Mouse (Mus musculus): Measurements from ENCODE around the gene Zfp65. TPM values are rescaled to one million over a fixed set of nuclear protein-coding genes. Genes with fewer than 3 reads are reported as not detected.
"Not testable (repeated sequence)": the region's sequence is repeated elsewhere in the genome, so short reads cannot be mapped to it uniquely, and the experiment has no call there.

Zfp65 gene
- polyA plus RNA-seq, 1 experiment from 2014 or later, result 5.0 TPM

- no peaks in the 10 kb centered on the region for H3K36me3 ChIP-seq
Observed at GRCm38 (mm10) chr13:67686971-67687370, 42.0 kb downstream of the Zfp65 start, which contains the start of gene Zfp738. TSS of gene Zfp738 (minus strand) at chr13:67687071.

GRCm38 (mm10) chr13:67683841-67684240, 45.1 kb downstream of the Zfp65 start:
- not testable (repeated sequence) for H3K27me3 ChIP-seq (ENCODE audit: insufficient read depth, poor library complexity, severe bottlenecking); H3K4me1 ChIP-seq (replicated peaks); DNase-seq (ENCODE audit: low spot score); H3K9me3 ChIP-seq; H3K36me3 ChIP-seq
- 75% methylated on average over 2 of the region's 2 CpGs for WGBS
- peak overlapping the region; percentile 81; the same call in 1 of the 2 replicates for H3K27ac ChIP-seq
- H3K4me3 ChIP-seq, result peak overlapping the region; percentile 68

More at GRCm38 (mm10) chr13:67686971-67687370, 42.0 kb downstream of the Zfp65 start, which contains the start of gene Zfp738:
- 88% methylated on average over 4 of the region's 4 CpGs for WGBS
- DNase-seq (ENCODE audit: low spot score), result no peak
- H3K27ac ChIP-seq, result no peak within 1 kb of the TSS
- H3K9me3 ChIP-seq, result no peaks in the 10 kb centered on the region
- H3K4me1 ChIP-seq (replicated peaks), result peaks cover 10% of the 10 kb centered on the region
- no peak within 1 kb of the TSS for H3K4me3 ChIP-seq
- no peaks in the 10 kb centered on the region for H3K27me3 ChIP-seq (ENCODE audit: insufficient read depth, poor library complexity, severe bottlenecking)

DNA sequence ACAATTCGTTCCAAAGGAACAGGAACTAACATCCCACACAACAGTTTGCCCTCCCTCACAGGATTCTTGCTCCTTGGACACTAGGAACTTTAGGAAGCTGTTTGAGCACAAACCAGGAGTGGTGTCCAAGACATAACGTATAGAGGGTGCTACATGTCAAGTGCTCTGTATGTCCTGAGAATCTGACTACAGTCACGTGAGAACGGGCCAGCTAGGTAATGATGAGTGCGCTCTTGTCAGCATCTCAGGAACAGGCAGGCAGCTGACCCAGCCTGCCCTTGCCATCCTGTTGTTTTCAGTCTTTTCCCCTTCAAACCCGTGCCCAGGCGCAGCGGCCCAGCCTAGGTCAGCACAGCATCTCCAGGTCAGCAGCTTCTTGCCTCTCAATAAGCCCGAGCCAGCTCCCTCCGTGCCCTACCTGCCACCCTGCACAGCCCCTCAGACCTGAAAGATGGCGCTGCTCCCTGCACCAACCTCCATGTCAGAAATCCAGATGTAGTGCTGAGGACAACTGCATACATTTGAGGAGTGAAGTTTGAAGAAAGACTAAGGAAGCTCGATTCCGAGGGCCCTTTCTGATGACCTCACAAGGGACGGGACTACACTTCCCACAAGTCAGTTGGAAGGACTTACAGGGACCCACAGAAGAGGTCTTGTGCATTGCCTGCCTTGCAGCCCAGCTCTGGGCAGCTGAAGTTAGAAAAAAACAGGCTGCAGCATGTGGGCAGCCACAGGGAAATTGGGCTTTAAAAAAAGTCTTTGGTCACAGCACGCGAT, 45.8 kb downstream of the Zfp65 start:
- not testable (repeated sequence) for H3K27me3 ChIP-seq (ENCODE audit: insufficient read depth, poor library complexity, severe bottlenecking); H3K4me1 ChIP-seq (replicated peaks); H3K36me3 ChIP-seq; H3K9me3 ChIP-seq
- Histone ChIP-seq H3K27ac (peak overlapping the region; percentile 81), H3K4me3 (peak overlapping the region; percentile 68)
- 16% methylated on average over 16 of the region's 16 CpGs for WGBS
- peak; percentile 85 for DNase-seq (ENCODE audit: low spot score)

DNA sequence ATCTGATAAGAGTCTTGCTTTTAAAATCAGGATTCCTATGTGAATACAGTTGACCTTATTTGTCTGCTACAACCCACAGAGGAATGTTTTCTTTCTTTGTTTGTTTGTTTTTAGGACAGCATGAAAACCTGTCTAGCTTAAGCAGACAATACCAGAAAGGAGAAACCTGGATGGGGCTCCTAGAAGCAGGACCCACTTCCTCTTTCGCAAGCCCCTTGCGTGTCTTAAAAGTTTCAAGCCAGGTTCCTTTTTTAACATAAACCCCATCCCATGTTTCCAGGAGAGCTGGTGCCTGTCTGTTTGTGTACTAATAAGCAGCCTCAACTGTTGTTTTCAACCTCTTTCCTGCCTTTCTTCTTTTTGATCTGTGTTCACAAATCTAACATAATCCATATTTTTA, 54.1 kb downstream of the Zfp65 start:
- DNase-seq (ENCODE audit: low spot score), result no peak
- Histone ChIP-seq H3K4me3 (no peak overlapping the region), H3K9me3 (no peaks in the 10 kb centered on the region), H3K4me1 (replicated peaks) (no peaks in the 10 kb centered on the region), H3K27ac (no peak overlapping the region), H3K27me3 (ENCODE audit: insufficient read depth, poor library complexity, severe bottlenecking) (no peaks in the 10 kb centered on the region), H3K36me3 (peaks cover 17% of the 10 kb centered on the region)
- WGBS, result 93% methylated on average over 2 of the region's 2 CpGs

Other genes with a start within 250 kb of the Zfp65 start
- 1.4 and 1.5 TPM in 2 replicates for gene Zfp874b, start 244.9 kb downstream of the Zfp65 start, polyA plus RNA-seq (2016; fragmentation: Nextera tagmentation; extraction: Ambion mirVana)
- gene Zfp58, start 228.6 kb downstream of the Zfp65 start, polyA plus RNA-seq (2016; fragmentation: Nextera tagmentation; extraction: Ambion mirVana), result 12.9 and 14.2 TPM in 2 replicates
- not detected in 2 replicates for gene Gm26965, start 203.0 kb downstream of the Zfp65 start, polyA plus RNA-seq (2016; fragmentation: Nextera tagmentation; extraction: Ambion mirVana)
- 26.5 and 26.6 TPM in 2 replicates for gene Zfp87, start 203.0 kb downstream of the Zfp65 start, polyA plus RNA-seq (2016; fragmentation: Nextera tagmentation; extraction: Ambion mirVana)
- 15.1 and 15.4 TPM in 2 replicates for gene Zfp748, start 175.3 kb downstream of the Zfp65 start, polyA plus RNA-seq (2016; fragmentation: Nextera tagmentation; extraction: Ambion mirVana)
- gene Zfp729b, start 119.5 kb downstream of the Zfp65 start, polyA plus RNA-seq (2016; fragmentation: Nextera tagmentation; extraction: Ambion mirVana), result 2.2 and 3.5 TPM in 2 replicates
- gene Gm49345, start 91.4 kb downstream of the Zfp65 start, polyA plus RNA-seq (2016; fragmentation: Nextera tagmentation; extraction: Ambion mirVana), result not detected in 2 replicates
- 1.5 and 2.2 TPM in 2 replicates for gene Zfp729a, start 91.4 kb downstream of the Zfp65 start, polyA plus RNA-seq (2016; fragmentation: Nextera tagmentation; extraction: Ambion mirVana)
- 9.0 and 11.8 TPM in 2 replicates for gene Zfp738, start 42.1 kb downstream of the Zfp65 start, polyA plus RNA-seq (2016; fragmentation: Nextera tagmentation; extraction: Ambion mirVana)
- 4.5 and 4.6 TPM in 2 replicates for gene Zfp85, start 26.1 kb upstream of the Zfp65 start, polyA plus RNA-seq (2016; fragmentation: Nextera tagmentation; extraction: Ambion mirVana)
- 2.1 and 3.0 TPM in 2 replicates for gene Zfp493, start 50.5 kb upstream of the Zfp65 start, polyA plus RNA-seq (2016; fragmentation: Nextera tagmentation; extraction: Ambion mirVana)
- 5.4 and 6.4 TPM in 2 replicates for gene Zfp273, start 84.6 kb upstream of the Zfp65 start, polyA plus RNA-seq (2016; fragmentation: Nextera tagmentation; extraction: Ambion mirVana)
- gene Gm10037, start 101.9 kb upstream of the Zfp65 start, polyA plus RNA-seq (2016; fragmentation: Nextera tagmentation; extraction: Ambion mirVana), result 1.6 and 2.2 TPM in 2 replicates
- not detected in 2 replicates for gene BC048507, start 134.2 kb upstream of the Zfp65 start, polyA plus RNA-seq (2016; fragmentation: Nextera tagmentation; extraction: Ambion mirVana)

Data from hindbrain, embryonic 10.5 days (tissue).